Mouse (Mus musculus) myocyte (in vitro differentiated cells): ENCODE measurements around the gene Clec16a.

Experiments
- POLR2A ChIP-seq: IDR thresholded peaks from one replicate; pipeline ENCODE4 v1.6.1; 2011; ENCODE audit warnings: low read depth, mild to moderate bottlenecking, control low read depth, moderate library complexity; ENCODE audit not compliant: insufficient read length
- TCF12 ChIP-seq: IDR thresholded peaks from one replicate; pipeline ENCODE4 v1.6.1; 2011; ENCODE audit warnings: mild to moderate bottlenecking, control low read depth; ENCODE audit not compliant: poor library complexity, insufficient read depth, severe bottlenecking

GRCm38 (mm10) chr16:10611306-10611705 lies 66.2 kb downstream of the Clec16a start:
- no peak for TF ChIP-seq TCF12
- no peak for TF ChIP-seq POLR2A
